Mouse (Mus musculus) midbrain, postnatal 0 days (tissue): Measurements from ENCODE around the gene Pla2g2f. TPM values are rescaled to one million over a fixed set of nuclear protein-coding genes. Genes with fewer than 3 reads are reported as not detected.

Experiments used
- ATAC-seq: fragments of 200-750 bp; cut with Nextera tagmentation; 2 replicates; pipeline ENCODE4 v1.8.0; 2017; ENCODE audit warnings: moderate number of reproducible peaks, mild to moderate bottlenecking, moderate TSS enrichment, moderate library complexity; ENCODE audit not compliant: low FRiP score
- DNase-seq: peaks from one replicate; pipeline ENCODE4 v3.0.0-alpha.2; 2015; ENCODE audit warnings: low spot score
- H3K27ac ChIP-seq: fragments of 300-500 bp; sonication (generic); 2 replicates; pipeline ENCODE4 v1.5.1; 2014; ENCODE audit warnings: low read depth, mild to moderate bottlenecking, low read length, mixed read lengths
- H3K27me3 ChIP-seq: fragments of 300-500 bp; sonication (generic); 2 replicates; pipeline ENCODE4 v1.6.1; 2014; ENCODE audit warnings: low read length, control low read depth, mixed read lengths; ENCODE audit not compliant: insufficient read depth
- H3K36me3 ChIP-seq: fragments of 300-500 bp; sonication (generic); 2 replicates; pipeline ENCODE4 v1.6.1; 2014; ENCODE audit warnings: low read length, control low read depth, mixed read lengths; ENCODE audit not compliant: insufficient read depth
- H3K4me1 ChIP-seq: fragments of 300-500 bp; sonication (generic); 2 replicates; pipeline ENCODE4 v1.6.1; 2014; ENCODE audit warnings: mild to moderate bottlenecking, control low read depth, antibody characterized with exemption, low read length, mixed read lengths; ENCODE audit not compliant: insufficient read depth
- H3K4me2 ChIP-seq: fragments of 300-500 bp; sonication (generic); 2 replicates; pipeline ENCODE4 v1.6.1; 2014; ENCODE audit warnings: low read depth, mild to moderate bottlenecking, low read length, mixed read lengths; ENCODE audit not compliant: poor library complexity, severe bottlenecking
- H3K4me3 ChIP-seq: fragments of 300-500 bp; sonication (generic); 2 replicates; pipeline ENCODE4 v1.5.1; 2014; ENCODE audit warnings: low read depth, mild to moderate bottlenecking, low read length, moderate library complexity
- H3K9ac ChIP-seq: fragments of 300-500 bp; sonication (generic); replicated peaks from 2 replicates; pipeline ENCODE4 v1.6.1; 2014; ENCODE audit warnings: mild to moderate bottlenecking, low read length, moderate library complexity, mixed read lengths; ENCODE audit not compliant: poor library complexity, severe bottlenecking
- H3K9me3 ChIP-seq: fragments of 300-500 bp; sonication (generic); 2 replicates; pipeline ENCODE4 v1.6.1; 2016; ENCODE audit warnings: low read length, control low read depth
- CTCF ChIP-seq: IDR thresholded peaks from 2 replicates; pipeline ENCODE4 v1.5.1; 2016; ENCODE audit warnings: antibody characterized with exemption, mild to moderate bottlenecking
- WGBS: fragments of 180-500 bp; shearing (Covaris S2); extraction: QIAGEN DNeasy Blood & Tissue Kit; methylation state at CpG from one replicate; pipeline ENCODE4 v1.1.7; 2014; 5-methylcytosine and 5-hydroxymethylcytosine counted together
- polyA plus RNA-seq: library from polyadenylated mRNA; unstranded; fragments of >200 nt; fragmentation: Nextera tagmentation; extraction: Ambion mirVana; gene quantifications from 2 replicates; pipeline ENCODE4 v1.2.1, GENCODE M21; 2015
- total RNA-seq: library from RNA; depleted of rRNA; stranded (reverse); fragments of >200 nt; gene quantifications from 2 replicates; pipeline ENCODE4 v1.2.3, GENCODE M21; 2014

The Pla2g2f gene
- total and polyA plus RNA-seq, 2 experiments from 2014 or later = 1.9 TPM; not detected in 1

DNA sequence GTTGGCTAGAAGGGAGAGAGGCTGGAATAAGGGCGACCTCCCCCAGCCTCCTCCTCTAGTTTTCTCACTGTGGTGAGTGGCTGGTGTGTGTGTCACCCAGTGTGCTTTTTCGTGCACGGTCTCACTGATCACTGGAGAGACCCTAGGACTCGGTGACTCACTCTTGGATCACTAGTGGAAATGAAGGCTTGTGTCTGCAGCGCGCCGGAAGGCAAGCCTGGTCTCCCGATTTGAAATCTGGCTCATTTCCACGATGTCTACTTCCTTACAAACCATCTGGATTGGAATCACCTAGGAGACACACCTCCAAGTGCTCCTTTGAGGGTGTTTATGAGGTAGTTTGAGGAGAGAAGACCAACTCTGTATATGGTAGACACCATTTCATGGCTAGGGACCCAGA lies 10.6 kb downstream of the Pla2g2f start:
- Histone ChIP-seq H3K9me3 (no peaks in the 10 kb centered on the region), H3K4me1 (no peaks in the 10 kb centered on the region), H3K4me2 (no peak overlapping the region), H3K9ac (no peak overlapping the region), H3K36me3 (no peaks in the 10 kb centered on the region), H3K27ac (no peak overlapping the region), H3K4me3 (no peak overlapping the region), H3K27me3 (no peaks in the 10 kb centered on the region)
- 91% methylated on average over 9 of the region's 9 CpGs for WGBS
- TF ChIP-seq CTCF = no peak
- DNase-seq (no peak), ATAC-seq (no peak)

- H3K27ac ChIP-seq = no peak overlapping the region
- no peaks in the 10 kb centered on the region for H3K9me3 ChIP-seq
- ATAC-seq (no peak), DNase-seq (no peak)
- TF ChIP-seq CTCF = no peak
- no peak overlapping the region for H3K4me2 ChIP-seq
- H3K36me3 ChIP-seq = no peaks in the 10 kb centered on the region
- H3K27me3 ChIP-seq = no peaks in the 10 kb centered on the region
- H3K9ac ChIP-seq = no peak overlapping the region
- 76% methylated on average over 4 of the region's 4 CpGs for WGBS
- no peak overlapping the region for H3K4me3 ChIP-seq
- no peaks in the 10 kb centered on the region for H3K4me1 ChIP-seq
Observed at GRCm38 (mm10) chr4:138745884-138746283, 11.5 kb downstream of the Pla2g2f start.

DNA sequence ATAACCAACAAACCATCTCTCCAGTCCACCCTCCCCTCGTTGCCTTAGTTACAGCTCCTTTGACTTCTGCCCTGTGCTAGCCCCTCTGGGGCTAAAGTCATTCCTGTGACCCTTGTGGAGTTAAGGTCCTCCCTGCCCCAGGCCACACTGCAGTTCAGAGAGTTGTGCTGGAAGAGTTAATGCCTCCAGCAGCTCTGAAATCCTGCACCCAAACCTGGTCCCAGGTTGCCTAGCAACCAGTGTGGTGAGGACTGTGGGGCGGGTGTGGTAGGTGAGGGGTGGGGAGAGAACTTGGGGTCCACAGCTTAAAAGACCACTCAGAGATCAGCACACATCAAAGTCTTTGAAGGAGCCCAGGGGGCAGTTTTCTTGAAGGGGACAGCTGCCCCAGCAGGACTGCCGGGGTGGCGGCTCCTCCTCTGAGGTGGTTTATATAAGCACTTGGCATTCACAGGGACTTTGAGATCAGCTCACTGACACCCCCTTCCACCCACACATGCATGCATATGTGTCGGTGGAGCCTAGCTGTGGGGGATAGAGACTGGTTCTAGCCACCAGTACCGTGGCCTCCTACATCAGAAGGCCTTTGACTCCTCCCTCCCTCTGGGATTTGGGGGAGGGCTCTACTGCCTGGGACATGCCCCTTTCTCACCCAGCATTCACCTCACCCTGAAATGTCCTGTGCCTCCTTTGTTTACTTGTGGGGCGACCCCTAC lies 18.1 kb downstream of the Pla2g2f start:
- Histone ChIP-seq H3K9ac (no peak overlapping the region), H3K9me3 (no peaks in the 10 kb centered on the region), H3K4me1 (peaks cover 7% of the 10 kb centered on the region; the same call in 1 of the 2 replicates), H3K27me3 (no peaks in the 10 kb centered on the region), H3K27ac (no peak overlapping the region), H3K4me2 (no peak overlapping the region), H3K4me3 (no peak overlapping the region), H3K36me3 (no peaks in the 10 kb centered on the region)
- DNase-seq (peak; percentile 36), ATAC-seq (peak; percentile 10; the same call in 1 of the 2 replicates)
- WGBS = 12% methylated on average over 7 of the region's 7 CpGs
- TF ChIP-seq CTCF = no peak

- H3K27ac ChIP-seq = no peak within 1 kb of the TSS
- H3K4me3 ChIP-seq = no peak within 1 kb of the TSS
- H3K4me1 ChIP-seq = peaks cover 7% of the 10 kb centered on the region; the same call in 1 of the 2 replicates
- no peak; the same call in 1 of the 2 replicates for ATAC-seq
- 63% methylated on average over 7 of the region's 7 CpGs for WGBS
- no peak for DNase-seq
- H3K9ac ChIP-seq = no peak within 1 kb of the TSS
- no peak for TF ChIP-seq CTCF
- H3K36me3 ChIP-seq = no peaks in the 10 kb centered on the region
- no peaks in the 10 kb centered on the region for H3K27me3 ChIP-seq
- H3K9me3 ChIP-seq = no peaks in the 10 kb centered on the region
- H3K4me2 ChIP-seq = no peak within 1 kb of the TSS
Observed at GRCm38 (mm10) chr4:138737031-138737430, 20.4 kb downstream of the Pla2g2f start, which contains the start of gene Ubxn10. Ubxn10 (minus strand) TSS chr4:138737167.

DNA sequence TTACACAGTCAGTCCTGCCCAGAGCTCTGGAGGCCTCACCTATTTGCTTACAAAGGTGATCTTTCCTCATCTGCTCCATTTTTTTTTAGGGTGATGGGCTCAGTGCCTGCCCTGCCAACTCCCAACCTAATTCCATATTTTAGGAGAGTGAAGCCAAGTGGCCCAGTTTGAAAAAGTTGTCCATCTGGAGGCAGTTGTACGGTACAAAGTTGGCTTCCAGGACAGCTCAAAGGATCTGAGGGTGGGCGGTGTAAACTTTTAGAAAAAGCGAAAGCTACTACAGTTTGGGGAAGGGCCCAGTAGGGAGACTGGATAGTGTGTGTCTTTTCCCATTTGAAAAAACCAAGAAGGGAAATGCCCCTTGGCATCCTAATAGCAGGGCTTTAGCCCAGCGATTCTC lies 22.6 kb downstream of the Pla2g2f start:
- H3K4me2 ChIP-seq = no peak overlapping the region
- no peak for TF ChIP-seq CTCF
- no peak for ATAC-seq
- H3K27me3 ChIP-seq = no peaks in the 10 kb centered on the region
- H3K4me3 ChIP-seq = no peak overlapping the region
- WGBS = 95% methylated on average over 4 of the region's 4 CpGs
- DNase-seq = no peak
- no peak overlapping the region for H3K27ac ChIP-seq
- peaks cover 7% of the 10 kb centered on the region; the same call in 1 of the 2 replicates for H3K4me1 ChIP-seq
- no peaks in the 10 kb centered on the region for H3K36me3 ChIP-seq
- H3K9ac ChIP-seq = no peak overlapping the region
- H3K9me3 ChIP-seq = no peaks in the 10 kb centered on the region

- ATAC-seq = no peak
- no peaks in the 10 kb centered on the region for H3K9me3 ChIP-seq
- H3K36me3 ChIP-seq = no peaks in the 10 kb centered on the region
- no peak overlapping the region for H3K4me3 ChIP-seq
- no peak for TF ChIP-seq CTCF
- H3K4me2 ChIP-seq = no peak overlapping the region
- DNase-seq = no peak
- no peak overlapping the region for H3K9ac ChIP-seq
- peaks cover 3% of the 10 kb centered on the region; the same call in 1 of the 2 replicates for H3K4me1 ChIP-seq
- H3K27me3 ChIP-seq = no peaks in the 10 kb centered on the region
- H3K27ac ChIP-seq = no peak overlapping the region
- 79% methylated on average over 7 of the region's 7 CpGs for WGBS
Observed at GRCm38 (mm10) chr4:138734105-138734504, 23.3 kb downstream of the Pla2g2f start.
